Mouse (Mus musculus) midbrain, embryonic 10.5 days (tissue): Measurements from ENCODE around the gene Tmem168. TPM values are rescaled to one million over a fixed set of nuclear protein-coding genes. Genes with fewer than 3 reads are reported as not detected.

Experiments used
- DNase-seq: peaks from one replicate; pipeline ENCODE4 v3.0.0-alpha.2; 2017; ENCODE audit warnings: low spot score
- H3K27ac ChIP-seq: fragments of 300-500 bp; sonication (generic); replicated peaks from 2 replicates; pipeline ENCODE4 v1.5.1; 2016; ENCODE audit warnings: mild to moderate bottlenecking
- H3K27me3 ChIP-seq: fragments of 300-500 bp; sonication (generic); 2 replicates; pipeline ENCODE4 v1.6.1; 2016; ENCODE audit warnings: low read depth, mild to moderate bottlenecking; ENCODE audit not compliant: poor library complexity, severe bottlenecking
- H3K36me3 ChIP-seq: fragments of 300-500 bp; sonication (generic); 2 replicates; pipeline ENCODE4 v1.6.1; 2016; ENCODE audit warnings: mild to moderate bottlenecking, moderate library complexity
- H3K4me1 ChIP-seq: fragments of 300-500 bp; sonication (generic); 2 replicates; pipeline ENCODE4 v1.6.1; 2016
- H3K4me3 ChIP-seq: fragments of 300-500 bp; sonication (generic); 2 replicates; pipeline ENCODE4 v1.5.1; 2016; ENCODE audit warnings: mild to moderate bottlenecking, moderate library complexity
- H3K9me3 ChIP-seq: fragments of 300-500 bp; sonication (generic); replicated peaks from 2 replicates; pipeline ENCODE4 v1.6.1; 2016; ENCODE audit warnings: mild to moderate bottlenecking
- WGBS: fragments of 180-500 bp; shearing (Covaris S2); methylation state at CpG from one replicate; pipeline ENCODE4 v1.1.7; 2016; 5-methylcytosine and 5-hydroxymethylcytosine counted together
- polyA plus RNA-seq: library from polyadenylated mRNA; unstranded; fragments of >200 nt; fragmentation: Nextera tagmentation; extraction: Ambion mirVana; gene quantifications from 2 replicates; pipeline ENCODE4 v1.2.1, GENCODE M21; 2016

Tmem168 gene
- polyA plus RNA-seq: 31.9 and 35.0 TPM in 2 replicates

DNA sequence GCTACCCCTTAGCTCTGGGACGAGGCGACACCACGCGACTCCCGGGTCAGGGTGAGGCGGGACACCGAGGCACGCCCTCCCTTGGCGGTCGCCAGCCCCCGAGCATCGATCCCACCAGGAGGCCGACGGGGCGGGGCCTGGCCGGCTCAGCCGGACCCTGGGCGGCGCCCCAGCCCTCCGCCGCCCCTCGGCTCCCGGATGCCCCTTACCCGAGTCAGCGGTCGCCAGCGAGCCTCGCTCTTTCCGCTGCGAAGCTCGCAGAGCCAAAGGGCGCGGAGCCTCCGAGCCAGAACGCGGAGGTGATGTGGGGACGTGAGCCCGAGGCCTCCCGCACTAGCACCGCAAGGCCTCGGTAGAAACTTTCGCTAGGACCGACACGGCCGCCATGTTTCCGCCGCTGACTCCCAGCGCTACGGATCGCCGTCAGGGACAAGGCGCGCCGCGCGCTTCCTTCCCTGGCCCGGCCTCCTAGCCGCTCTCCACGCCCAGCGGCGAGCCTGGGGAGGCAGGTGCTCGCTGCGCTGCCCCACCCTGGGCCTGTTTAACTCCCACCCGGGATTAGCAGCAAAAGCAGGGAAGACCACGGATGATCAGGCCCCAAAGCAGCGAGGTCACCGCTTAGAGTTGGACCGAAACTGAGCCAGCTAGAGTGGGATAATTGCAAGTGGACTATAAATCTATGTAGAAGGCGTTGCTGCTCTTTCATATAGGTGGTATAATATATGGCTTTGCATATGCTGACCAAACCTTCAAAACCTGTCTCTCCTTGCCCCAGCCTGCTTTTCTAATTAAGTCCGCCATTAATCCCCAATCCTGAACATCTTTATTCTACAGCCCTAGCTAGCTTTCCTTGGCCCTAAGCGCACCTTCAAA, at the start of gene Tmem168:
Gene Tmem168, minus strand, starts transcription at position 480 of the 873 bp plus-strand sequence.
- Histone ChIP-seq H3K27me3 (no peaks in the 10 kb centered on the region), H3K4me3 (peak within 1 kb of the TSS; percentile 82), H3K27ac (peak within 1 kb of the TSS; percentile 99), H3K36me3 (peaks cover 19% of the 10 kb centered on the region), H3K9me3 (no peaks in the 10 kb centered on the region), H3K4me1 (peaks cover 36% of the 10 kb centered on the region)
- DNase-seq: peak; percentile 91
- WGBS: 2% methylated on average over 71 of the region's 71 CpGs

DNA sequence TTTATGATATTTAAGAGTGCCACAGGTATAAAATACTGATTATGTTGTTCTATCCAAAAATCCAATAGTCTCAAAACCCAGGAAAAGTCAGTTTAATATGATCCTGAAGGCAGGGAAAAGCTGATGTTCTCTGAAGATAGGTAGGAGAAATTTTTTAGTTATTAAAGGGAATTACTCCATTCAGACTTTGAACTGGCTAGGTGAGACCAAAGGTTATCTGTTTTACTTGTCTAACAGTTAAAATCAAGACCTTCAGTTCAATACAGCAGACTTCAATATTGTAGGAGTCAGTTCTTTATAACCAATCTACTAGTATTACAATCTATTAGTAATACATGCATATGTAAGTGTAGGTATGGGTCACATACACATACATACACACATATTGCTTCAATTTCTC, 46.2 kb upstream of the Tmem168 start:
- Histone ChIP-seq H3K27me3 (no peaks in the 10 kb centered on the region), H3K4me1 (peaks cover 4% of the 10 kb centered on the region; the same call in 1 of the 2 replicates), H3K36me3 (peaks cover 48% of the 10 kb centered on the region), H3K9me3 (no peaks in the 10 kb centered on the region), H3K27ac (no peak overlapping the region), H3K4me3 (no peak overlapping the region)
- no peak for DNase-seq

- Histone ChIP-seq H3K4me3 (no peak overlapping the region), H3K4me1 (no peaks in the 10 kb centered on the region), H3K36me3 (peaks cover 55% of the 10 kb centered on the region), H3K27me3 (no peaks in the 10 kb centered on the region), H3K9me3 (peaks cover 17% of the 10 kb centered on the region; the same call in 1 of the 2 replicates), H3K27ac (no peak overlapping the region)
- 94% methylated on average over 3 of the region's 3 CpGs for WGBS
- no peak for DNase-seq
These were observed 44.4 kb upstream of the Tmem168 start for GRCm38 (mm10) chr6:13652284-13652683.

GRCm38 (mm10) chr6:13650854-13651253, 43.0 kb upstream of the Tmem168 start:
- no peak for DNase-seq

DNA sequence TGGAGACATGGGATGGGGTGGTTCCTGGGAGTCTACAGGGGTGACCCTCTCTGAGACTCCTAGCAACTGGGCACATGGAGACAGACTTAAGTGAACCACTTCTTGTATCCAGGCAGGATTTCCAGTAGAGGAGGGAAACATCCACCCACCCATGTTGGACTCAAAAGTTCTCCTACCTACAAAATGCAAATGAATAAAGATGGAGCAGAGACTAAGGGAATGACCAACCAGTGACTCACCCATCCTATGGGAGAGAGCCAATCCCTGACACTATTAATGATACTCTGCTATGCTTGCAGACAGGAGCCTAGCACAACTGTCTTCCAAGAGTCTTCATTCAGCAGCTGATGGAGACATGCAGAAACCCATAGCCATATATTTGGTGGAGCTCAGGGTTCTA, 40.4 kb upstream of the Tmem168 start:
- Histone ChIP-seq H3K4me3 (no peak overlapping the region), H3K36me3 (peaks cover 65% of the 10 kb centered on the region), H3K4me1 (no peaks in the 10 kb centered on the region), H3K27me3 (no peaks in the 10 kb centered on the region), H3K27ac (no peak overlapping the region), H3K9me3 (peaks cover 30% of the 10 kb centered on the region; the same call in 1 of the 2 replicates)
- DNase-seq: no peak

More at GRCm38 (mm10) chr6:13650854-13651253, 43.0 kb upstream of the Tmem168 start:
- no peaks in the 10 kb centered on the region for H3K4me1 ChIP-seq
- 92% methylated on average over 3 of the region's 3 CpGs for WGBS
- H3K36me3 ChIP-seq: peaks cover 57% of the 10 kb centered on the region
- no peaks in the 10 kb centered on the region for H3K27me3 ChIP-seq
- H3K9me3 ChIP-seq: peaks cover 20% of the 10 kb centered on the region; the same call in 1 of the 2 replicates
- H3K4me3 ChIP-seq: no peak overlapping the region
- H3K27ac ChIP-seq: no peak overlapping the region

GRCm38 (mm10) chr6:13636582-13636989, 28.7 kb upstream of the Tmem168 start:
- H3K27ac ChIP-seq: no peak overlapping the region
- WGBS: 90% methylated on average over 3 of the region's 3 CpGs
- no peaks in the 10 kb centered on the region for H3K27me3 ChIP-seq
- H3K36me3 ChIP-seq: peaks cover 27% of the 10 kb centered on the region
- no peaks in the 10 kb centered on the region for H3K4me1 ChIP-seq
- no peaks in the 10 kb centered on the region for H3K9me3 ChIP-seq
- DNase-seq: no peak
- H3K4me3 ChIP-seq: no peak overlapping the region

DNA sequence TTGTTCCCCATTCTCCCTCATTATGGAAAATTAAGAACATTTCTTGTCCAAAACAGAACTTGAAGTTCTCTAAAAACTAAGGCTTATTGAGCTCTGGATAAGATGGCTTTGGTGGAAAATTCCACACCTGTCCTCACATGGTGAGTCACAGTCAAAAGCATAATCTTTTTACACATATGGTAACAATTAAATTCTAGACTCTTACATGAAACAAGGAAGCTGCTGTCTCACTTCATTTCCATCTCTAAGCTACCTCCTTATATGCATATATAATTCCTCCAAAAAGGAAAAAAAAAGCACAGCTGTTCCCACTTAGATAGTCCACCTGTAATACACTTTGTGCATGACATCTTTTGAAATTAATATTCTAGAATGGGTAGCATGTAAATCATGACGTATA, 24.7 kb upstream of the Tmem168 start:
- Histone ChIP-seq H3K4me3 (no peak overlapping the region), H3K4me1 (no peaks in the 10 kb centered on the region), H3K27me3 (no peaks in the 10 kb centered on the region), H3K27ac (no peak overlapping the region), H3K9me3 (no peaks in the 10 kb centered on the region), H3K36me3 (peaks cover 20% of the 10 kb centered on the region)
- 93% methylated on average over 1 of the region's 1 CpGs for WGBS
- DNase-seq: no peak

GRCm38 (mm10) chr6:13630607-13631006, 22.7 kb upstream of the Tmem168 start:
- Histone ChIP-seq H3K9me3 (no peaks in the 10 kb centered on the region), H3K4me3 (no peak overlapping the region), H3K27me3 (no peaks in the 10 kb centered on the region), H3K27ac (no peak overlapping the region), H3K36me3 (peaks cover 30% of the 10 kb centered on the region), H3K4me1 (no peaks in the 10 kb centered on the region)
- no peak for DNase-seq
- 95% methylated on average over 2 of the region's 2 CpGs for WGBS

DNA sequence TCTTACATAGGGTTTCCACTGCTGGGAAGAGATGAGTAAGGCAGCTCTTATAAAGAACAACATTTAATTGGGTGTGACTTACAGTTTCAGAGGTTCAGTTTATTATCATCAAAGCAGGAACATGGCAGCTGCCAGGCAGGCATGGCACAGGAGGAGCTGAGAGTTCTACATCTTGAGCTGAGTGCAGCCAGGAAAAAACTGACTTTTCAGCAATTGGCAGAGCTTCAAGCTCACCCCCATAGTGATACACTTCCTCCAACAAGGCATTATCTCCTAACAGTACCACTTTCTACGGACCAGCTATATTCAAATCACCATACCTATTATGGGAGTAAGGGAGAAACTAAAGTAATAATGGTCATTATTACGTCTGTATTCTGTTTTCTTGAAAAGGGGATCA, 11.7 kb upstream of the Tmem168 start:
- no peaks in the 10 kb centered on the region for H3K4me1 ChIP-seq
- 85% methylated on average over 2 of the region's 2 CpGs for WGBS
- H3K36me3 ChIP-seq: 0 out of 2 replicates have a peak, but pooled peaks cover 9% of the 10 kb centered on the region
- H3K9me3 ChIP-seq: no peaks in the 10 kb centered on the region
- no peak overlapping the region for H3K27ac ChIP-seq
- H3K4me3 ChIP-seq: no peak overlapping the region
- DNase-seq: no peak
- no peaks in the 10 kb centered on the region for H3K27me3 ChIP-seq

GRCm38 (mm10) chr6:13617110-13617509, 9.2 kb upstream of the Tmem168 start:
- Histone ChIP-seq H3K27me3 (no peaks in the 10 kb centered on the region), H3K9me3 (no peaks in the 10 kb centered on the region), H3K4me1 (no peaks in the 10 kb centered on the region), H3K36me3 (0 out of 2 replicates have a peak, but pooled peaks cover 5% of the 10 kb centered on the region), H3K4me3 (no peak overlapping the region), H3K27ac (no peak overlapping the region)
- WGBS: 87% methylated on average over 3 of the region's 3 CpGs
- DNase-seq: no peak

- H3K9me3 ChIP-seq: no peaks in the 10 kb centered on the region
- no peaks in the 10 kb centered on the region for H3K4me1 ChIP-seq
- DNase-seq: no peak
- H3K4me3 ChIP-seq: no peak overlapping the region
- WGBS: 93% methylated on average over 3 of the region's 3 CpGs
- no peaks in the 10 kb centered on the region for H3K27me3 ChIP-seq
- H3K36me3 ChIP-seq: no peaks in the 10 kb centered on the region
- H3K27ac ChIP-seq: no peak overlapping the region
These were observed 6.7 kb upstream of the Tmem168 start for GRCm38 (mm10) chr6:13614568-13614967.

GRCm38 (mm10) chr6:13613671-13614070, 5.8 kb upstream of the Tmem168 start:
- WGBS: 84% methylated on average over 3 of the region's 3 CpGs
- H3K27ac ChIP-seq: no peak overlapping the region
- H3K9me3 ChIP-seq: no peaks in the 10 kb centered on the region
- H3K36me3 ChIP-seq: no peaks in the 10 kb centered on the region
- no peaks in the 10 kb centered on the region for H3K27me3 ChIP-seq
- H3K4me3 ChIP-seq: no peak overlapping the region
- no peak for DNase-seq
- peaks cover 8% of the 10 kb centered on the region for H3K4me1 ChIP-seq

DNA sequence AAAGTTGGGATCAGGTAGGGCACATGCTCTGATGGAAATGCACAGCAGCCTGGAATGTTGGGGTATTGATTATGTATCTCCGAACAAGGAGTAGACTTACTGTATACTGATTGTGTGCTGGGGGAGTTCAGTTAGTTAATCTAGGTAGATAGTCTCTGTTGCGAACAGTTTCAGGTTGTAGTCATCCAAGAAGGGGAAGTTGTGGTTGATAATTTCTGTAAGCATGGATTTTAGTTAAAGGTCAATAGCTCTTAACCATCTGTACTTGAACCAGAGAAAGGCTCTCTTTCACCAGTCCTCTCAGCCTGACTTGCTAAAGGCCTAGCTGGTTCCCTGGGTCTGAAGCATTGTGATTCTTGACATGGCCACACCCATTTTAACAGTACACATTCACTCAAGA, 3.0 kb upstream of the Tmem168 start:
- WGBS: 88% methylated on average over 2 of the region's 2 CpGs
- no peaks in the 10 kb centered on the region for H3K36me3 ChIP-seq
- H3K27me3 ChIP-seq: no peaks in the 10 kb centered on the region

More for the DNA sequence above, 3.0 kb upstream of the Tmem168 start:
- Histone ChIP-seq H3K4me1 (peaks cover 32% of the 10 kb centered on the region), H3K4me3 (no peak overlapping the region), H3K27ac (no peak overlapping the region; the same call in 1 of the 2 replicates), H3K9me3 (no peaks in the 10 kb centered on the region)
- DNase-seq: no peak
